Mouse (Mus musculus) lung, postnatal 0 days (tissue): ENCODE measurements around the gene Cda.

ENCODE experiments used
- CTCF ChIP-seq: IDR thresholded peaks from 2 replicates; pipeline ENCODE4 v1.5.1; 2016; ENCODE audit warnings: antibody characterized with exemption, mild to moderate bottlenecking
- EP300 ChIP-seq: IDR thresholded peaks from 2 replicates; pipeline ENCODE4 v1.6.1; 2016; ENCODE audit warnings: antibody characterized with exemption, mild to moderate bottlenecking, control low read depth

DNA sequence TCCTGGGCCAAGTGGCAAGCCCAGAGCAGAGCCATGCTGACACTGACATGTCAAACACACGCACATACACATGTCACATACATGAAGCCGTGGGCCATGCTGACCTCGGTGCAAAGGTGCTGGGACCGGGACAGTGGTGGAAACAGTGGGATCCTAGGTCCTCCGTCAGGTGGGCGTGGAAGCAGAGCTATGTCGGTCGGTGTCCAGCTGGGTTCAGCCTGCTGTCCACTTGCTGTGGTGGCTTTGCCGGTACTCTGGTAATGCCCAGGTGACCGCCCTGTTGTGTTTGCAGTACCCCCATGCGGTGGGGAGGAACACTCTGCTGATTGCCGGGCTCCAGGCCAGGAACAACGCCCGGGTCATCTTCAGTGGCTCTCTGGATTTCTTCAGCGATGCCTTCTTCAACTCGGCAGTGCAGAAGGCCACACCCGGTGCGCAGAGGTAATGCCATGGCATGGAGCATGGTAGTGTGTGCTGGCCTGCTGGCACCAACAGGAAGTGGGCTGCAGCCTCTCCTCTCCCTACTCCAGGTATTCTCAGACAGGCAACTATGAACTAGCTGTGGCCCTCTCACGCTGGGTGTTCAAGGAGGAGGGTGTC, 57.4 kb downstream of the Cda start:
- no peak for TF ChIP-seq CTCF
- no peak for TF ChIP-seq EP300
